Mouse (Mus musculus) inflammation-experienced regulatory T-cells, adult 6 months (primary cell): ENCODE results near the gene Gpr31b. TPM values are rescaled to one million over a fixed set of nuclear protein-coding genes. Genes with fewer than 3 reads are reported as not detected.
A peak's percentile ranks its signal among the peaks of the same experiment; 100 is the strongest.
"Not testable (repeated sequence)": the region's sequence is repeated elsewhere in the genome, so short reads cannot be mapped to it uniquely, and the experiment has no call there.

Experiments used
- ATAC-seq: one replicate; pipeline ENCODE4 v1.8.0; 2017
- polyA plus RNA-seq, 3 experiments: library from polyadenylated mRNA; unstranded; fragments of 100-300 nt; shearing (Covaris generic); gene quantifications; one replicate each; pipeline ENCODE4 v1.2.1; 2017

Gpr31b gene
- polyA plus RNA-seq, result not detected

GRCm38 (mm10) chr17:13052124-13052813 is at the start of gene Gpr31b:
Gene Gpr31b, minus strand, starts transcription at chr17:13052296.
- not testable (repeated sequence) for ATAC-seq

GRCm38 (mm10) chr17:13092960-13093359 is 40.9 kb upstream of the Gpr31b start:
- not testable (repeated sequence) for ATAC-seq

GRCm38 (mm10) chr17:13092100-13092764 is 40.1 kb upstream of the Gpr31b start:
- ATAC-seq, result not testable (repeated sequence)

GRCm38 (mm10) chr17:13091510-13091909 is 39.4 kb upstream of the Gpr31b start:
- ATAC-seq, result not testable (repeated sequence)

- ATAC-seq, result not testable (repeated sequence)
Observed at GRCm38 (mm10) chr17:13069227-13069626, 17.1 kb upstream of the Gpr31b start.

GRCm38 (mm10) chr17:13067864-13068385 is 15.8 kb upstream of the Gpr31b start:
- ATAC-seq, result not testable (repeated sequence)

GRCm38 (mm10) chr17:13062882-13063281 is 10.8 kb upstream of the Gpr31b start:
- not testable (repeated sequence) for ATAC-seq

GRCm38 (mm10) chr17:13060804-13061203 is 8.7 kb upstream of the Gpr31b start, which contains the start of gene Tcp10b:
Gene Tcp10b, plus strand, starts transcription at chr17:13061104.
- not testable (repeated sequence) for ATAC-seq

GRCm38 (mm10) chr17:13043846-13044673 is 8.0 kb downstream of the Gpr31b start:
- peak; percentile 72 for ATAC-seq

- not testable (repeated sequence) for ATAC-seq
Observed at GRCm38 (mm10) chr17:13036627-13037192, 15.4 kb downstream of the Gpr31b start.

GRCm38 (mm10) chr17:13013316-13013715 is 38.8 kb downstream of the Gpr31b start:
- no peak for ATAC-seq

- peak; percentile 42 for ATAC-seq
Observed at GRCm38 (mm10) chr17:13009887-13010286, 42.2 kb downstream of the Gpr31b start.

GRCm38 (mm10) chr17:13008528-13008927 is 43.6 kb downstream of the Gpr31b start:
- ATAC-seq, result peak; percentile 11

- peak; percentile 87 for ATAC-seq
Observed at GRCm38 (mm10) chr17:13007730-13008425, 44.2 kb downstream of the Gpr31b start.

GRCm38 (mm10) chr17:13006984-13007383 is 45.1 kb downstream of the Gpr31b start:
- no peak for ATAC-seq

- not testable (repeated sequence) for ATAC-seq
Observed at GRCm38 (mm10) chr17:13006546-13006945, 45.5 kb downstream of the Gpr31b start, which contains the start of gene Sod2. Gene Sod2, plus strand, starts transcription at chr17:13006846.

- ATAC-seq, result not testable (repeated sequence)
Observed at GRCm38 (mm10) chr17:13004436-13004835, 47.7 kb downstream of the Gpr31b start.

- ATAC-seq, result not testable (repeated sequence)
Observed at GRCm38 (mm10) chr17:13002243-13002642, 49.9 kb downstream of the Gpr31b start.
